Mouse (Mus musculus): ENCODE measurements at regions not wholly inside any gene's neighbourhood (a gene's known extent, or its start where the extent isn't known, plus 50 kb on each side); places are given as distances from the start of the nearest gene placed in this dataset.

DNA sequence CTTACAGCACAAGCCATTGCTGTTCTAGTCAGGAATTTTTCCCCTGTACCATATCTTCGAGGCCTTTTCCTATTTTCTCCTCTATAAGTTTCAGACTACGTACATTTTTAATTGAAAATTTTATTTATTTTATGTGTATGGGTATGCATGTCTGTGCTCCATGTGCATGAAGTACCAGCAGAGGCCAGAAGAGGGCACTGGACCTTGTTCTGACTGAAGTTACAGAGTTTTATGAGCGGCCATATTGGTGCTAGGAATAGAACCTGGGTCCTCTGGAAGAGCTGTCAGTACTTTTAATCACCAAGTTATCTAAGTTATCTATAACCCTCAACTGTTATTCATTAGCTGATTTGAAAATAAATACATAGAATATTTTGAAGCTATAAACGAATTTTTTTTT is 108.5 kb downstream of the Kcnrg start:
- TF ChIP-seq GATA1 (IDR thresholded peaks at IDR 0.05; ENCODE audit: borderline replicate concordance, low read length) (no peak), FLI1 (IDR thresholded peaks at IDR 0.05; ENCODE audit: low read length) (no peak)

All from megakaryocyte, embryonic 14.5 days (primary cell).